13 mouse cellular contexts compared by ENCODE assay signal in genomic region chr10:130244271-130244670, GRCm38 (mm10). TPM values are rescaled to one million over a fixed set of nuclear protein-coding genes. Genes with fewer than 3 reads are reported as not detected.
A peak's percentile ranks its signal among the peaks of the same experiment; 100 is the strongest.
DNase-seq lines count a peak whose midpoint lies in the region; ATAC-seq and TF ChIP-seq lines count a peak whose summit lies in the region.
"Had no signal": no experiment of that assay in that cellular context is flagged by ENCODE, and none has a peak within 500 bp of the region (broad histone marks: within the 10 kb centered on the region; RNA-seq: fewer than 3 reads in every experiment).

No protein-coding gene starts in this region.

- H3K4me3 ChIP-seq in hindbrain, embryonic 16.5 days (ENCODE audit: low read length) = no peak overlapping the region
- H3K4me3 ChIP-seq in neural tube, embryonic 13.5 days = no peak overlapping the region
- H3K4me3 ChIP-seq in thymus, adult 2 months (ENCODE audit: control insufficient read depth, insufficient read depth, low read length) = no peak overlapping the region
- H3K4me3 ChIP-seq: heart, embryonic 13.5 days; lung, embryonic 15.5 days had no signal

- no peak for TF ChIP-seq POLR2A in thymus, adult 2 months (IDR thresholded peaks at IDR 0.05; ENCODE audit: control insufficient read depth, extremely low read depth, insufficient read depth, low read length, poor library complexity)

- no peak overlapping the region for H3K4me2 ChIP-seq in hindbrain, embryonic 16.5 days (ENCODE audit: low read length)
- H3K4me2 ChIP-seq in neural tube, embryonic 13.5 days = no peak overlapping the region
- H3K4me2 ChIP-seq: heart, embryonic 13.5 days; lung, embryonic 15.5 days had no signal

- no peaks in the 10 kb centered on the region for H3K9me3 ChIP-seq in hindbrain, embryonic 16.5 days (ENCODE audit: control insufficient read depth, low read length)
- H3K9me3 ChIP-seq in neural tube, embryonic 13.5 days = no peaks in the 10 kb centered on the region
- H3K9me3 ChIP-seq: heart, embryonic 13.5 days; lung, embryonic 15.5 days had no signal

- H3K4me1 ChIP-seq in hindbrain, embryonic 16.5 days (ENCODE audit: control insufficient read depth, insufficient read depth, low read depth, low read length) = no peaks in the 10 kb centered on the region
- peaks cover 5% of the 10 kb centered on the region for H3K4me1 ChIP-seq in neural tube, embryonic 13.5 days (replicated peaks)
- H3K4me1 ChIP-seq in thymus, adult 2 months (replicated peaks; ENCODE audit: control insufficient read depth, insufficient read depth, low read length) = no peaks in the 10 kb centered on the region
- H3K4me1 ChIP-seq: heart, embryonic 13.5 days; lung, embryonic 15.5 days had no signal

- intact Hi-C loops in left cerebral cortex, postnatal 4 days (cut with DNase I) = no loop called here

- no peak overlapping the region for H3K27ac ChIP-seq in hindbrain, embryonic 16.5 days (ENCODE audit: low read depth, low read length)
- no peak overlapping the region for H3K27ac ChIP-seq in neural tube, embryonic 13.5 days (replicated peaks)
- H3K27ac ChIP-seq in thymus, adult 2 months (ENCODE audit: control insufficient read depth, insufficient read depth, low read length) = no peak overlapping the region
- H3K27ac ChIP-seq: heart, embryonic 13.5 days; lung, embryonic 15.5 days had no signal

- ATAC-seq in hindbrain, embryonic 16.5 days = peak; percentile 30; the same call in 1 of the 2 replicates
- ATAC-seq in neural tube, embryonic 13.5 days (ENCODE audit: low read depth) = peak; percentile 56; the same call in 1 of the 2 replicates
- ATAC-seq in megakaryocyte, adult 5-6 weeks (ENCODE audit: poor library complexity, severe bottlenecking) = no peak

- TF ChIP-seq CTCF in thymus, adult 2 months (IDR thresholded peaks at IDR 0.05; ENCODE audit: borderline replicate concordance, control insufficient read depth, extremely low read depth, insufficient read depth, low read length, poor library complexity) = no peak

- 0% methylated on average over 2 of the region's 2 CpGs for WGBS in hindbrain, embryonic 16.5 days
- 1% methylated on average over 2 of the region's 2 CpGs for WGBS in neural tube, embryonic 13.5 days
- 23% methylated on average over 2 of the region's 2 CpGs for WGBS in thymus, adult 2 months

- no peaks in the 10 kb centered on the region for H3K27me3 ChIP-seq in hindbrain, embryonic 16.5 days (replicated peaks; ENCODE audit: control insufficient read depth, insufficient read depth, low read length)
- no peaks in the 10 kb centered on the region for H3K27me3 ChIP-seq in neural tube, embryonic 13.5 days
- no peaks in the 10 kb centered on the region for H3K27me3 ChIP-seq in thymus, adult 2 months (ENCODE audit: control insufficient read depth, insufficient read depth, low read length)
- H3K27me3 ChIP-seq: heart, embryonic 13.5 days; lung, embryonic 15.5 days had no signal

- H3K36me3 ChIP-seq in hindbrain, embryonic 16.5 days (ENCODE audit: control insufficient read depth, insufficient read depth, low read length) = no peaks in the 10 kb centered on the region
- no peaks in the 10 kb centered on the region for H3K36me3 ChIP-seq in neural tube, embryonic 13.5 days
- H3K36me3 ChIP-seq in thymus, adult 2 months (ENCODE audit: control insufficient read depth, insufficient read depth, low read length) = no peaks in the 10 kb centered on the region
- H3K36me3 ChIP-seq: heart, embryonic 13.5 days; lung, embryonic 15.5 days had no signal

- peak; percentile 12 for DNase-seq in left cerebral cortex, postnatal 4 days
- no peak for DNase-seq in left cerebral cortex, adult 8-10 months (ENCODE audit: low spot score in 2 of 2)
- peak; percentile 52 for DNase-seq in embryo, embryonic 11 days
- DNase-seq in c-Kit-positive CD71-positive TER-119-positive erythroid progenitor cells, embryonic 14.5 days (ENCODE audit: low spot score) = no peak
- DNase-seq in thymus, adult 2 months = no peak
- DNase-seq: kidney, adult 18-20 months had no signal

- no peak overlapping the region for H3K9ac ChIP-seq in hindbrain, embryonic 16.5 days (ENCODE audit: low read depth, low read length)
- no peak overlapping the region for H3K9ac ChIP-seq in neural tube, embryonic 13.5 days
- H3K9ac ChIP-seq: heart, embryonic 13.5 days; lung, embryonic 15.5 days had no signal

RNA-seq across cellular contexts. Expression of gene Olfr827, which starts 30.1 kb away (rescaled TPM):
- not detected for total RNA-seq in left cerebral cortex, postnatal 4 days (2021)
- total RNA-seq in left cerebral cortex, adult 8-10 months (2022) = not detected
- polyA plus RNA-seq in hindbrain, embryonic 16.5 days (2015; fragmentation: Nextera tagmentation; extraction: Ambion mirVana) = not detected in 2 replicates
- not detected in 2 replicates for polyA plus RNA-seq in neural tube, embryonic 13.5 days (2015; fragmentation: Nextera tagmentation; extraction: Ambion mirVana)
- total RNA-seq in megakaryocyte, adult 5-6 weeks (2015) = not detected in 2 replicates
- not detected in 2 replicates for total RNA-seq in megakaryocyte, adult 5-6 weeks (2017)
- polyA plus RNA-seq in thymus, adult 2 months (2012; rRNA removed) = not detected in 2 replicates
- polyA plus RNA-seq: heart, embryonic 13.5 days; limb, embryonic 11.5 days; lung, embryonic 15.5 days; testis, adult 2 months had no signal

RNA-seq across cellular contexts. Expression of gene Neurod4, which starts 35.8 kb away (rescaled TPM):
- not detected for total RNA-seq in left cerebral cortex, postnatal 4 days (2021)
- under 1 TPM in 3 of 4 experiments, not detected in 1; 0.22 to 0.61 (median 0.39) TPM for total RNA-seq in left cerebral cortex, adult 8-10 months (2022)
- 1.5 and 1.6 TPM in 2 replicates for polyA plus RNA-seq in hindbrain, embryonic 16.5 days (2015; fragmentation: Nextera tagmentation; extraction: Ambion mirVana)
- polyA plus RNA-seq in neural tube, embryonic 13.5 days (2015; fragmentation: Nextera tagmentation; extraction: Ambion mirVana) = 5.4 and 6.1 TPM in 2 replicates
- total RNA-seq in megakaryocyte, adult 5-6 weeks (2015) = not detected in 2 replicates
- not detected in 2 replicates for total RNA-seq in megakaryocyte, adult 5-6 weeks (2017)
- 0.05 TPM in 1 of 2 replicates, not detected in the other for polyA plus RNA-seq in thymus, adult 2 months (2012; rRNA removed)
- polyA plus RNA-seq: heart, embryonic 13.5 days; limb, embryonic 11.5 days; lung, embryonic 15.5 days; testis, adult 2 months had no signal

Comparison
In these comparisons a context has a peak if more than half of its experiments do, and no peak if none do; other contexts are left out.
1. DNase-seq: peak in left cerebral cortex, postnatal 4 days (single experiment) and embryo, embryonic 11 days (single experiment); none in left cerebral cortex, adult 8-10 months (0 of 2), c-Kit-positive CD71-positive TER-119-positive erythroid progenitor cells, embryonic 14.5 days (single experiment) and thymus, adult 2 months (single experiment).